Mouse (Mus musculus) heart, postnatal 0 days (tissue): Measurements from ENCODE around the gene Cela3a.

Source experiments
- CTCF ChIP-seq: IDR thresholded peaks from 2 replicates; pipeline ENCODE4 v1.5.1; 2016; ENCODE audit warnings: antibody characterized with exemption, control low read depth, low read depth
- EP300 ChIP-seq: IDR thresholded peaks from 2 replicates; pipeline ENCODE4 v1.6.1; 2016; ENCODE audit warnings: antibody characterized with exemption, low read depth

- no peak for TF ChIP-seq CTCF
- no peak; the same call in 1 of the 2 replicates for TF ChIP-seq EP300
Measured at GRCm38 (mm10) chr4:137356674-137357510, 52.7 kb downstream of the Cela3a start.
